Mouse (Mus musculus) lung, postnatal 0 days (tissue): ENCODE data around the gene Wdr82.

Experiments
- CTCF ChIP-seq: IDR thresholded peaks from 2 replicates; pipeline ENCODE4 v1.5.1; 2016; ENCODE audit warnings: antibody characterized with exemption, mild to moderate bottlenecking
- EP300 ChIP-seq: IDR thresholded peaks from 2 replicates; pipeline ENCODE4 v1.6.1; 2016; ENCODE audit warnings: antibody characterized with exemption, mild to moderate bottlenecking, control low read depth

GRCm38 (mm10) chr9:106175552-106176200, 4.9 kb downstream of the Wdr82 start:
- TF ChIP-seq CTCF, result no peak
- no peak for TF ChIP-seq EP300
